Mouse (Mus musculus): ENCODE results near the gene Gm10645. TPM values are rescaled to one million over a fixed set of nuclear protein-coding genes. Genes with fewer than 3 reads are reported as not detected.

Gm10645 gene
- total RNA-seq, 2 experiments from 2014 or later, result not detected

- Histone ChIP-seq H3K27ac (no peak overlapping the region), H3K4me3 (no peak overlapping the region)
- DNase-seq, result no peak
- no peak for TF ChIP-seq CTCF (IDR thresholded peaks at IDR 0.05)
- intact Hi-C loops (cut with DNase I), result no loop called here
These were observed 16.8 kb upstream of the Gm10645 start for GRCm38 (mm10) chr8:83182784-83183183.

GRCm38 (mm10) chr8:83181851-83182482 is 16.0 kb upstream of the Gm10645 start:
- no peak for TF ChIP-seq CTCF (IDR thresholded peaks at IDR 0.05)
- H3K27ac ChIP-seq, result no peak overlapping the region
- no peak overlapping the region for H3K4me3 ChIP-seq
- intact Hi-C loops (cut with DNase I), result no loop called here
- DNase-seq, result no peak

GRCm38 (mm10) chr8:83178228-83178742 is 12.3 kb upstream of the Gm10645 start:
- no peak overlapping the region for H3K27ac ChIP-seq
- H3K4me3 ChIP-seq, result no peak overlapping the region
- no peak for DNase-seq
- intact Hi-C loops (cut with DNase I), result no loop called here
- peak; percentile 34; the same call in 1 of the 2 replicates for TF ChIP-seq CTCF (IDR thresholded peaks at IDR 0.05)

- TF ChIP-seq CTCF (IDR thresholded peaks at IDR 0.05), result no peak
- Histone ChIP-seq H3K4me3 (no peak overlapping the region), H3K27ac (no peak overlapping the region)
- DNase-seq, result no peak
- intact Hi-C loops (cut with DNase I), result no loop called here
These were observed 11.6 kb upstream of the Gm10645 start for GRCm38 (mm10) chr8:83177317-83178195.

DNA sequence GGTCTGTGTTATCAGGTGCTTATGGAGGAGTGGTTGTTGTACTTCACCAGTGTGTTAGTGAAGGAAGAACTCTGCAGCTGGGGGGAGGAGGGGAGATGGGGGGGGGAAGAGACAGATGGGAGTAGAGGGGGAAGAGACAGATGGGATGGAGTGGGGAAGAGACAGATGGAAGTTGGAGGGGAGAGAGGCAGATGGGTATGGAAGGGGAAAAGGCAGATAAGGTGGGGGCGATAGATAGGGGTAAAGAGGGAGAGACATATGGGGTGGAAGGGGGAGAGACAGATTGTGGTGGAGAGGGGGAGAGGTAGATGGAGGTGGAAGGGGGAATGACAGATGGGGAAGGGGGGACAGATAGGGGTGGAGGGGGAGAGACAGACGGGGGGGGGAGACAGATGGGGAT is 10.8 kb upstream of the Gm10645 start:
- Histone ChIP-seq H3K4me3 (no peak overlapping the region), H3K27ac (no peak overlapping the region)
- intact Hi-C loops (cut with DNase I), result no loop called here
- DNase-seq, result no peak
- no peak for TF ChIP-seq CTCF (IDR thresholded peaks at IDR 0.05)

GRCm38 (mm10) chr8:83175680-83176079 is 9.7 kb upstream of the Gm10645 start:
- Histone ChIP-seq H3K4me3 (no peak overlapping the region), H3K27ac (no peak overlapping the region)
- no peak for DNase-seq
- intact Hi-C loops (cut with DNase I), result no loop called here
- TF ChIP-seq CTCF (IDR thresholded peaks at IDR 0.05), result no peak

GRCm38 (mm10) chr8:83170894-83171293 is 4.9 kb upstream of the Gm10645 start:
- no peak for TF ChIP-seq CTCF (IDR thresholded peaks at IDR 0.05)
- Histone ChIP-seq H3K4me3 (no peak overlapping the region), H3K27ac (no peak overlapping the region)
- intact Hi-C loops (cut with DNase I), result no loop called here
- no peak for DNase-seq

- Histone ChIP-seq H3K27ac (no peak overlapping the region), H3K4me3 (no peak overlapping the region)
- peak; percentile 62 for TF ChIP-seq CTCF (IDR thresholded peaks at IDR 0.05)
- intact Hi-C loops (cut with DNase I), result no loop called here
- peak; percentile 28 for DNase-seq
These were observed 3.7 kb upstream of the Gm10645 start for GRCm38 (mm10) chr8:83169709-83170108.

GRCm38 (mm10) chr8:83169127-83169526 is 3.2 kb upstream of the Gm10645 start:
- Histone ChIP-seq H3K27ac (no peak overlapping the region), H3K4me3 (no peak overlapping the region)
- no peak for TF ChIP-seq CTCF (IDR thresholded peaks at IDR 0.05)
- no peak for DNase-seq
- intact Hi-C loops (cut with DNase I), result no loop called here

- no peak for TF ChIP-seq CTCF (IDR thresholded peaks at IDR 0.05)
- Histone ChIP-seq H3K4me3 (no peak overlapping the region), H3K27ac (no peak overlapping the region)
- no peak for DNase-seq
- intact Hi-C loops (cut with DNase I), result no loop called here
These were observed 2.0 kb upstream of the Gm10645 start for GRCm38 (mm10) chr8:83167932-83168331.

GRCm38 (mm10) chr8:83165235-83165930 is 587 bp downstream of the Gm10645 start, which contains the start of gene Tbc1d9:
Gene Tbc1d9, plus strand, starts transcription at chr8:83165352.
- DNase-seq, result peak; percentile 74
- intact Hi-C loops (cut with DNase I), result no loop called here
- peak within 1 kb of the TSS; percentile 71 for H3K4me3 ChIP-seq
- TF ChIP-seq CTCF (IDR thresholded peaks at IDR 0.05), result peak; percentile 9; the same call in 1 of the 2 replicates
- H3K27ac ChIP-seq, result peak within 1 kb of the TSS; percentile 78

DNA sequence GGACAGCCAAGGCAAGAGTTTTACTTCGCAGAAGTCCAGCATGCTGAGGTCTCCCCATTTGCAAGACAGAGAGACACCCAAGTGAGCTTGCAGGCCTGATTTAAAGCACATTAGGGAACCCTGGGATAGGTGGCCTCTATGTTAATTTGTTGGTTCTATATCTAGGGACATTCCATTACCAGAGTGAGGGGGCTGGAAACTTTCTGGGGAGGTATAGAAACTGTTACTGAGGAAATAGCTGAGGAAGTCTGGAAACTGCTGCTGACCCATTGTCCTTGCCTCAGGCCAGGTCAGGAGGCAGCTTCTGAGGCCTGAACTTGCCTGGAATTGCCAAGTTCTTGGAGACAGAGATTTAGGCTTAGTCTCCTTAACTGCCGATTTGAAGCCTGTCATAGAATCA is 5.4 kb downstream of the Gm10645 start:
- intact Hi-C loops (cut with DNase I), result no loop called here
- TF ChIP-seq CTCF (IDR thresholded peaks at IDR 0.05), result no peak
- Histone ChIP-seq H3K27ac (no peak overlapping the region), H3K4me3 (no peak overlapping the region)
- no peak for DNase-seq

DNA sequence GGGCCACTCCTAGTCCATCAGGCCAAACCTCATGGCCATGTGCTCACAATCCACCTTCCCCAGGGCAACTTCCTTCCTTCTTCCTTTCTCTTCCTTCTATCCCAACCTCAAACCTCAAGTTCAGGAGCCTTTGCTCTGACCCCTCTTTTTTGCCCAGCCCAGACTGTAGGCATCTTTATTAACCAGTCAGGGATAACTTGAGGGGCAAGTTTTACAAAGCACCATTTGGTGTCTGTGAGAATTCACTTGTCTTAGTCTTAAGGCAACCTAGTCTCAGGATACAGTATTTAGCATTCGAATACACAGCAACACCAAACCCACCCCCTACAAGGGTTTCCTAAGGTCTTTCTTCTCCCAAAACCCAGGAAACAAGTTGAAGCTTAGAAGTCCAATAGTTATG is 6.4 kb downstream of the Gm10645 start:
- DNase-seq, result no peak
- H3K27ac ChIP-seq, result no peak overlapping the region
- no peak overlapping the region for H3K4me3 ChIP-seq
- intact Hi-C loops (cut with DNase I), result no loop called here
- no peak for TF ChIP-seq CTCF (IDR thresholded peaks at IDR 0.05)
